Mouse (Mus musculus): ENCODE data around the gene Kpnb1.
A peak's percentile ranks its signal among the peaks of the same experiment; 100 is the strongest.

Gene Kpnb1

GRCm38 (mm10) chr11:97185704-97186614 is 1.7 kb downstream of the Kpnb1 start:
- DNase-seq (ENCODE audit: low spot score): no peak

GRCm38 (mm10) chr11:97184875-97185274 is 2.8 kb downstream of the Kpnb1 start:
- DNase-seq (ENCODE audit: low spot score): no peak

- DNase-seq (ENCODE audit: low spot score): no peak
These were observed 5.2 kb downstream of the Kpnb1 start for GRCm38 (mm10) chr11:97182446-97182845.

- no peak for DNase-seq (ENCODE audit: low spot score)
These were observed 6.6 kb downstream of the Kpnb1 start for GRCm38 (mm10) chr11:97181061-97181460.

- no peak for DNase-seq (ENCODE audit: low spot score)
These were observed 9.5 kb downstream of the Kpnb1 start for GRCm38 (mm10) chr11:97178198-97178597.

- DNase-seq (ENCODE audit: low spot score): peak; percentile 79
These were observed 10.8 kb downstream of the Kpnb1 start for GRCm38 (mm10) chr11:97176851-97177250.

GRCm38 (mm10) chr11:97175499-97175898 is 12.2 kb downstream of the Kpnb1 start:
- no peak for DNase-seq (ENCODE audit: low spot score)

GRCm38 (mm10) chr11:97160341-97160740 is 27.3 kb downstream of the Kpnb1 start:
- peak; percentile 48 for DNase-seq (ENCODE audit: low spot score)

- DNase-seq (ENCODE audit: low spot score): no peak
These were observed 30.7 kb downstream of the Kpnb1 start for GRCm38 (mm10) chr11:97156999-97157398.

- peak; percentile 75 for DNase-seq (ENCODE audit: low spot score)
These were observed 34.9 kb downstream of the Kpnb1 start for GRCm38 (mm10) chr11:97152662-97153287.

- peak; percentile 75 for DNase-seq (ENCODE audit: low spot score)
These were observed 35.7 kb downstream of the Kpnb1 start for GRCm38 (mm10) chr11:97152023-97152426.

- DNase-seq (ENCODE audit: low spot score): peak; percentile 34
These were observed 36.3 kb downstream of the Kpnb1 start, which contains the start of gene Tbkbp1 for GRCm38 (mm10) chr11:97151343-97151801. Tbkbp1 (minus strand) TSS chr11:97151495.

- peak; percentile 73 for DNase-seq (ENCODE audit: low spot score)
These were observed 37.0 kb downstream of the Kpnb1 start for GRCm38 (mm10) chr11:97150411-97151330.

- peak; percentile 53 for DNase-seq (ENCODE audit: low spot score)
These were observed 37.7 kb downstream of the Kpnb1 start for GRCm38 (mm10) chr11:97149995-97150410.

- no peak for DNase-seq (ENCODE audit: low spot score)
These were observed 38.7 kb downstream of the Kpnb1 start for GRCm38 (mm10) chr11:97149026-97149425.

- no peak for DNase-seq (ENCODE audit: low spot score)
These were observed 39.1 kb downstream of the Kpnb1 start for GRCm38 (mm10) chr11:97148591-97148990.

GRCm38 (mm10) chr11:97147333-97147732 is 40.3 kb downstream of the Kpnb1 start:
- no peak for DNase-seq (ENCODE audit: low spot score)

GRCm38 (mm10) chr11:97146724-97147123 is 41.0 kb downstream of the Kpnb1 start:
- DNase-seq (ENCODE audit: low spot score): peak; percentile 71

GRCm38 (mm10) chr11:97145951-97146350 is 41.7 kb downstream of the Kpnb1 start:
- no peak for DNase-seq (ENCODE audit: low spot score)

- no peak for DNase-seq (ENCODE audit: low spot score)
These were observed 42.4 kb downstream of the Kpnb1 start for GRCm38 (mm10) chr11:97145320-97145719.

GRCm38 (mm10) chr11:97143196-97143900 is 44.3 kb downstream of the Kpnb1 start:
- no peak for DNase-seq (ENCODE audit: low spot score)
